Mouse (Mus musculus): ENCODE data around the gene P2ry6.

DNA sequence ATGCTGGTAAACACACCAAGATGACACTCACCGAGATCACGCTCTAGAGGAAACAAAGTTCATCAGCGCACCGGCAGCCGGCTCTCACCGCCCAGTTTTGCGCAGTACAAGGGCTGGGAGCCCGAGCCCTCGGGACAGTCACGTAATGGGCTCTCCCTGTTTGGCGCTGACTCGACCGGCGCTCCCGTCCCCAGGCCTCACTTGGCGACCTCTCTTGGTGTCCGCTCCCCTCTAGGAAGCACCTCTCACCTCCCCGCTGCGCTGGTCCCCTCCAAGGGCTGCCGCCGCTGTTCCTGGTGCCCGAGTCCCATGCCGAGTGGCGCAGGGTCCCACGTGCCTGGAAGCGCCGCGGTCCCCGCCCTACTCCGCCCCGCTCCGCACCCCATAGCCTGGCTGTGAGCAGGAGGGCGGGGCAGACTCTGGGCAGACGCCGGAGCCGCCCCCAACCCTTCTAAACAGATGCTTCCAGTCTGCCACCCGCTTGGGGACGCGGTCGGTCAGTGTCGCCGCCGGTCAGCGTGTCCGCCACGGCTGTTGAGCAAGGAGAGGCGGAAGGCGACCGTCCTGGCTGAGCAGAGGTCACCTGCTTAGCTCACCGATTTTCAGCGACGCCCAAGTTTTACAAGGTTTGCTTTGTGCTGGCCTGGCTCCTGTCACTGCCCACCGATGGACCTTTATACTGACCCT, 37.4 kb upstream of the P2ry6 start:
- TF ChIP-seq POLR2A (IDR thresholded peaks at IDR 0.05; ENCODE audit: extremely low read depth, insufficient read depth, low read length) (peak; percentile 57; the same call in 1 of the 2 replicates), CTCF (IDR thresholded peaks at IDR 0.05; ENCODE audit: low read depth, low read length) (no peak)
